Mouse (Mus musculus) forebrain, postnatal 0 days (tissue): ENCODE data around the gene Sorbs1. TPM values are rescaled to one million over a fixed set of nuclear protein-coding genes. Genes with fewer than 3 reads are reported as not detected.

Experiments used
- ATAC-seq: fragments of 200-750 bp; cut with Nextera tagmentation; 2 replicates; pipeline ENCODE4 v1.8.0; 2017; ENCODE audit warnings: mild to moderate bottlenecking, moderate library complexity
- DNase-seq: peaks from one replicate; pipeline ENCODE4 v3.0.0-alpha.2; 2015
- H3K27ac ChIP-seq: fragments of 300-500 bp; sonication (generic); 2 replicates; pipeline ENCODE4 v1.5.1; 2014; ENCODE audit warnings: low read depth, mild to moderate bottlenecking, antibody characterized with exemption, low read length, moderate library complexity, mixed read lengths
- H3K27me3 ChIP-seq: fragments of 300-500 bp; sonication (generic); 2 replicates; pipeline ENCODE4 v1.6.1; 2014; ENCODE audit warnings: mild to moderate bottlenecking, low read length, mixed read lengths; ENCODE audit not compliant: insufficient read depth
- H3K36me3 ChIP-seq: fragments of 300-500 bp; sonication (generic); 2 replicates; pipeline ENCODE4 v1.6.1; 2014; ENCODE audit warnings: mild to moderate bottlenecking, moderate library complexity; ENCODE audit not compliant: insufficient read depth
- H3K4me1 ChIP-seq: fragments of 300-500 bp; sonication (generic); 2 replicates; pipeline ENCODE4 v1.6.1; 2014; ENCODE audit warnings: antibody characterized with exemption; ENCODE audit not compliant: insufficient read depth
- H3K4me2 ChIP-seq: fragments of 300-500 bp; sonication (generic); 2 replicates; pipeline ENCODE4 v1.6.1; 2014; ENCODE audit warnings: low read depth, mild to moderate bottlenecking, moderate library complexity
- H3K4me3 ChIP-seq: fragments of 300-500 bp; sonication (generic); 2 replicates; pipeline ENCODE4 v1.5.1; 2014; ENCODE audit warnings: low read depth, low read length, mixed read lengths
- H3K9ac ChIP-seq: fragments of 300-500 bp; sonication (generic); 2 replicates; pipeline ENCODE4 v1.6.1; 2014; ENCODE audit warnings: mild to moderate bottlenecking
- H3K9me3 ChIP-seq: fragments of 300-500 bp; sonication (generic); 2 replicates; pipeline ENCODE4 v1.6.1; 2016; ENCODE audit warnings: low read length
- CTCF ChIP-seq: sonication (generic); IDR thresholded peaks from 2 replicates; pipeline ENCODE4 v1.5.1; 2016; ENCODE audit warnings: antibody characterized with exemption, control low read depth, low read depth
- WGBS: fragments of 180-500 bp; shearing (Covaris S2); extraction: QIAGEN DNeasy Blood & Tissue Kit; methylation state at CpG from one replicate; pipeline ENCODE4 v1.1.7; 2014; 5-methylcytosine and 5-hydroxymethylcytosine counted together
- polyA plus RNA-seq: library from polyadenylated mRNA; unstranded; fragments of >200 nt; fragmentation: Nextera tagmentation; extraction: Ambion mirVana; gene quantifications from 2 replicates; pipeline ENCODE4 v1.2.1, GENCODE M21; 2015
- total RNA-seq: library from RNA; depleted of rRNA; stranded (reverse); fragments of >200 nt; gene quantifications from 2 replicates; pipeline ENCODE4 v1.2.3, GENCODE M21; 2014

Gene Sorbs1
- total and polyA plus RNA-seq, 2 experiments from 2014 or later: 51.8 to 74.9 TPM

- H3K9me3 ChIP-seq: no peaks in the 10 kb centered on the region
- no peak overlapping the region for H3K4me3 ChIP-seq
- ATAC-seq (no peak), DNase-seq (no peak)
- WGBS: 83% methylated on average over 3 of the region's 3 CpGs
- no peaks in the 10 kb centered on the region for H3K36me3 ChIP-seq
- H3K9ac ChIP-seq: no peak overlapping the region
- H3K27ac ChIP-seq: no peak overlapping the region
- TF ChIP-seq CTCF: no peak
- H3K27me3 ChIP-seq: no peaks in the 10 kb centered on the region
- H3K4me2 ChIP-seq: no peak overlapping the region
- H3K4me1 ChIP-seq: no peaks in the 10 kb centered on the region
Measured at GRCm38 (mm10) chr19:40458806-40459205, 54.8 kb downstream of the Sorbs1 start.

GRCm38 (mm10) chr19:40455248-40455647 lies 58.3 kb downstream of the Sorbs1 start:
- no peak for TF ChIP-seq CTCF
- no peaks in the 10 kb centered on the region for H3K4me1 ChIP-seq
- H3K4me3 ChIP-seq: no peak overlapping the region
- no peak overlapping the region for H3K9ac ChIP-seq
- no peak overlapping the region for H3K4me2 ChIP-seq
- no peaks in the 10 kb centered on the region for H3K9me3 ChIP-seq
- H3K27me3 ChIP-seq: no peaks in the 10 kb centered on the region
- DNase-seq (no peak), ATAC-seq (no peak)
- H3K27ac ChIP-seq: no peak overlapping the region
- WGBS: 95% methylated on average over 4 of the region's 4 CpGs
- peaks cover 4% of the 10 kb centered on the region; the same call in 1 of the 2 replicates for H3K36me3 ChIP-seq

GRCm38 (mm10) chr19:40454096-40454495 lies 59.5 kb downstream of the Sorbs1 start:
- H3K4me1 ChIP-seq: no peaks in the 10 kb centered on the region
- no peak overlapping the region for H3K27ac ChIP-seq
- H3K9ac ChIP-seq: no peak overlapping the region
- peaks cover 4% of the 10 kb centered on the region for H3K36me3 ChIP-seq
- H3K9me3 ChIP-seq: no peaks in the 10 kb centered on the region
- no peak overlapping the region for H3K4me2 ChIP-seq
- DNase-seq: no peak
- ATAC-seq: no peak
- H3K27me3 ChIP-seq: no peaks in the 10 kb centered on the region
- no peak for TF ChIP-seq CTCF
- no peak overlapping the region for H3K4me3 ChIP-seq
- WGBS: 95% methylated on average over 4 of the region's 4 CpGs

GRCm38 (mm10) chr19:40452201-40452600 lies 61.4 kb downstream of the Sorbs1 start:
- ATAC-seq: no peak
- peaks cover 12% of the 10 kb centered on the region for H3K36me3 ChIP-seq
- no peak overlapping the region for H3K4me2 ChIP-seq
- no peaks in the 10 kb centered on the region for H3K27me3 ChIP-seq
- 95% methylated on average over 2 of the region's 2 CpGs for WGBS
- H3K27ac ChIP-seq: no peak overlapping the region
- no peak for DNase-seq
- H3K4me3 ChIP-seq: no peak overlapping the region
- H3K4me1 ChIP-seq: no peaks in the 10 kb centered on the region
- TF ChIP-seq CTCF: 0 out of 2 replicates have a peak, but pooled peaks have one; percentile 29
- no peaks in the 10 kb centered on the region for H3K9me3 ChIP-seq
- no peak overlapping the region for H3K9ac ChIP-seq

GRCm38 (mm10) chr19:40451307-40451706 lies 62.3 kb downstream of the Sorbs1 start:
- H3K4me2 ChIP-seq: no peak overlapping the region
- DNase-seq (no peak), ATAC-seq (no peak)
- H3K36me3 ChIP-seq: peaks cover 14% of the 10 kb centered on the region
- no peak overlapping the region for H3K9ac ChIP-seq
- no peaks in the 10 kb centered on the region for H3K27me3 ChIP-seq
- no peak overlapping the region for H3K4me3 ChIP-seq
- H3K27ac ChIP-seq: no peak overlapping the region
- no peaks in the 10 kb centered on the region for H3K4me1 ChIP-seq
- TF ChIP-seq CTCF: no peak
- no peaks in the 10 kb centered on the region for H3K9me3 ChIP-seq
- WGBS: 85% methylated on average over 6 of the region's 6 CpGs

- Histone ChIP-seq H3K9me3 (no peaks in the 10 kb centered on the region), H3K4me3 (no peak overlapping the region), H3K27me3 (no peaks in the 10 kb centered on the region), H3K4me2 (no peak overlapping the region), H3K27ac (no peak overlapping the region), H3K4me1 (no peaks in the 10 kb centered on the region), H3K9ac (no peak overlapping the region), H3K36me3 (peaks cover 25% of the 10 kb centered on the region)
- no peak for ATAC-seq
- TF ChIP-seq CTCF: no peak
- no peak for DNase-seq
- WGBS: 89% methylated on average over 9 of the region's 9 CpGs
Measured at GRCm38 (mm10) chr19:40446525-40446924, 67.1 kb downstream of the Sorbs1 start.

GRCm38 (mm10) chr19:40442377-40442776 lies 71.2 kb downstream of the Sorbs1 start:
- Histone ChIP-seq H3K36me3 (peaks cover 13% of the 10 kb centered on the region), H3K9me3 (no peaks in the 10 kb centered on the region), H3K4me2 (no peak overlapping the region), H3K9ac (no peak overlapping the region), H3K4me3 (no peak overlapping the region), H3K27ac (no peak overlapping the region), H3K27me3 (no peaks in the 10 kb centered on the region), H3K4me1 (no peaks in the 10 kb centered on the region)
- 89% methylated on average over 3 of the region's 3 CpGs for WGBS
- DNase-seq (no peak), ATAC-seq (no peak)
- no peak for TF ChIP-seq CTCF

- TF ChIP-seq CTCF: no peak
- Histone ChIP-seq H3K9ac (no peak overlapping the region), H3K27ac (no peak overlapping the region), H3K4me1 (no peaks in the 10 kb centered on the region), H3K27me3 (no peaks in the 10 kb centered on the region), H3K4me2 (no peak overlapping the region), H3K9me3 (no peaks in the 10 kb centered on the region), H3K36me3 (peaks cover 8% of the 10 kb centered on the region), H3K4me3 (no peak overlapping the region)
- DNase-seq (peak; percentile 24), ATAC-seq (no peak)
- 56% methylated on average over 4 of the region's 4 CpGs for WGBS
Measured at GRCm38 (mm10) chr19:40440951-40441350, 72.6 kb downstream of the Sorbs1 start.
